Mouse (Mus musculus) hematopoietic stem cell, adult 5-6 weeks (primary cell): Measurements from ENCODE around the gene Ssxa1. TPM values are rescaled to one million over a fixed set of nuclear protein-coding genes. Genes with fewer than 3 reads are reported as not detected.

Experiments
- ATAC-seq, 2 experiments: fragments of 125-278 bp in 1 of 2; replicated peaks in 1 of 2; 2 replicates each; pipeline ENCODE4 v1.8.0; 2016 to 2017; ENCODE audit warnings: inconsistent platforms in 2 of 2, mild to moderate bottlenecking in 2 of 2, moderate number of reproducible peaks in 2 of 2, low read depth in 1 of 2, moderate TSS enrichment in 1 of 2; ENCODE audit not compliant: low FRiP score in 2 of 2, poor library complexity in 2 of 2, severe bottlenecking in 2 of 2, insufficient read depth in 1 of 2, low TSS enrichment in 1 of 2
- total RNA-seq: library from RNA; stranded (forward); fragments of 172-1452, 232-1000 nt; gene quantifications from 2 replicates; pipeline ENCODE4 v1.2.3, GENCODE M21; 2017

Gene Ssxa1
- total RNA-seq, result not detected in 2 replicates

- no peak for ATAC-seq
Measured at GRCm38 (mm10) chrX:21115520-21115919, at the start of gene Ssxa1. Gene Ssxa1 (plus strand): TSS chrX:21115820.

- no peak for ATAC-seq
Measured at GRCm38 (mm10) chrX:21068106-21068505, 47.5 kb upstream of the Ssxa1 start, which contains the start of gene Spaca5. Gene Spaca5 (plus strand): TSS chrX:21068406.

DNA sequence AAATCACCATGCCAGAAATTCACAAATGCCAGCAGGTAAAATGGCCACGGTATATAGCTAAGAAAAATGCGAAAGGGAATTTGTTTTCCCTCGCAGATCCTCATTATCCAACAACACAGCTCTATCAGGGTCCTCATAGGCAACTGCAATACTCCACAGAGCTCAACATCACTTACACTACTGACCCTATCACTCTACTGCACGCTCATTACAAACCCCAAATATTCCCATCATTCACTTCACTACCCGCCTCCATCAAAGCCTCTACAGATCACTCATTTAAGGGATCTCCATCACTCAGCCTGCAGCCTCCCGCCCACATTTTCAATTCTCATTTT lies 27.0 kb upstream of the Ssxa1 start:
- ATAC-seq, result no peak; a peak in 1 of 4 replicates

- peak; percentile 67 to 72 for ATAC-seq
Measured at GRCm38 (mm10) chrX:21088983-21089866, 26.4 kb upstream of the Ssxa1 start, which contains the start of gene Zfp300. Gene Zfp300 (minus strand): TSS chrX:21089527.

DNA sequence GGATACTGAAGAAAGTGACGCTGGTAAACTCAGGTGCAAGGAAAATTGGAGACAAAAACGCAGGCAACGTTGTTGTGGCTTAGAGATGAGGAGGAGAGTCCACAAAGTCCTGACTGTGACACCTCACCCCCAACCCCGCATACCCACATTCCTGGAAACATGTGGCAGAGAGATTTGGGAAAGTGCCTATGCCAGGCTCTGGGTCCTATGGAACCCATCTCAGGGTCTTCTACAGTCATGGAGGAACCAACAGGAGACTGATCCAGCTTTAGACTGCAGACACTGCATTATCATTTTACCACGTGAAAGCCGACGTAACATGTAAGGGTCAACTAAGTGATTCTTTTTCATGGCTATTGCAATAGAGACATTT lies 25.8 kb upstream of the Ssxa1 start:
- ATAC-seq, result no peak

DNA sequence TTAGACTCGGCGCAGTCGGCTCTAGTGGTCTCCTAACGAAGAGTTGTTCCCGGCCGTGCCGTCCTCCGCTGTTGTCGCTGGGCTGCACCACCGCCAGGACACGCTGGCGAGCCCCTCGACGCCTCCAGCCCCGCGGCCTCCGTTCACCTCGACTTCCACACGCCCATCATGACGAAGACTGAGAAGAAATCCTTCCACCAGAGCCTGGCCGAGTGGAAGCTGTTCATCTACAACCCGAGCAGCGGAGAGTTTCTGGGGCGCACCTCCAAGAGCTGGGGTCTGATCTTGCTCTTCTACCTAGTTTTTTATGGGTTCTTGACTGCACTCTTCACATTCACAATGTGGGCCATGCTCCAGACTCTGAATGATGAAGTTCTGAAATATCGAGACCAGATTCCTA lies 31.1 kb downstream of the Ssxa1 start:
- ATAC-seq, result 0 out of 4 replicates have a peak, but pooled peaks of 1 of the 2 experiments have one; percentile 37

Other genes starting within 250 kb of the Ssxa1 start
- gene Timp1, start 245.7 kb upstream of the Ssxa1 start, total RNA-seq, result not detected in 2 replicates
- gene Syn1, start 194.8 kb upstream of the Ssxa1 start, total RNA-seq, result not detected in 2 replicates
- gene Cfp, start 184.3 kb upstream of the Ssxa1 start, total RNA-seq, result 10.0 and 17.5 TPM in 2 replicates
- gene Elk1, start 165.2 kb upstream of the Ssxa1 start, total RNA-seq, result 4.4 and 6.7 TPM in 2 replicates
- 20.3 and 39.4 TPM in 2 replicates for gene Uxt, start 153.8 kb upstream of the Ssxa1 start, total RNA-seq
- 22.3 and 23.6 TPM in 2 replicates for gene Zfp182, start 53.5 kb upstream of the Ssxa1 start, total RNA-seq
- not detected in 2 replicates for gene Spaca5, start 47.4 kb upstream of the Ssxa1 start, total RNA-seq
- 1.7 and 1.9 TPM in 2 replicates for gene Zfp300, start 26.3 kb upstream of the Ssxa1 start, total RNA-seq
- not detected in 2 replicates for gene Gm21876, start 59.8 kb downstream of the Ssxa1 start, total RNA-seq